Mouse (Mus musculus): ENCODE measurements at regions not wholly inside any gene's neighbourhood (a gene's known extent, or its start where the extent isn't known, plus 50 kb on each side); places are given as distances from the start of the nearest gene placed in this dataset.
A peak's percentile ranks its signal among the peaks of the same experiment; 100 is the strongest.
"Not testable (repeated sequence)": the region's sequence is repeated elsewhere in the genome, so short reads cannot be mapped to it uniquely, and the experiment has no call there.

DNA sequence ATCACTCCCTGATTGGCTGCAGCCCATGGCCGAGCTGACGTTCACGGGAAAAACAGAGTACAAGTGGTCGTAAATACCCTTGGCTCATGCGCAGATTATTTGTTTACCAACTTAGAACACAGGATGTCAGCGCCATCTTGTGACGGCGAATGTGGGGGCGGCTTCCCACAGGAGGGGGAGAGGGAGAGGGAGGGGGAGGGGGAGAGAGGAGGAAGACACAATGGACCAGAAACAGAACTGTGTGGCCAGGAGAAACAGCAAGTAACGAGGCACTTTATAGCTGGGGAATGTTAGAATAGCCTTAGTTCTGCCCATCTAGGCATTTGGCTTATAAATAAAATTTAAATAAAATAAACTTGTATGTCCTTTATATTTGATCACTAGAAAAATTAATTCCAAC, 240.7 kb upstream of the Podxl start:
- not testable (repeated sequence) for DNase-seq

DNA sequence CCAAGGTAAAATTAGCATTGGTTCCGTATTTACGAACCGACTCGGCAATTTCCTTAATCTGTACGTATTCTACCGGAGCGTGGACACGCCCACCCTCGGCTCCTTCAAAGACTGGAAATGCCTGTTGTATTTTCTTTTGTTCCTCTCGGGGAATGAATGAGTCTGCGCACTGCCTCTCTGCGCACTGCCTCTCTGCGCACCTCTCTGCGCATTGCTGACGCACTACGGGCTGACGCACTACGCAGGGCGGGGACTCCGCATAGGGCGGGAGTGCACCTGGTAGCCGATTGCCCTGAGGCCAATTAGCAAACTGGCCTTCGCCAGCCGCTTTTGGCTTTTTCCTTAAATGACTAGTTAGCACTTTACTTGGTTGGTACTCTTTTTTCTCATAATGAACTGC, 239.4 kb upstream of the Podxl start:
- not testable (repeated sequence) for DNase-seq

DNA sequence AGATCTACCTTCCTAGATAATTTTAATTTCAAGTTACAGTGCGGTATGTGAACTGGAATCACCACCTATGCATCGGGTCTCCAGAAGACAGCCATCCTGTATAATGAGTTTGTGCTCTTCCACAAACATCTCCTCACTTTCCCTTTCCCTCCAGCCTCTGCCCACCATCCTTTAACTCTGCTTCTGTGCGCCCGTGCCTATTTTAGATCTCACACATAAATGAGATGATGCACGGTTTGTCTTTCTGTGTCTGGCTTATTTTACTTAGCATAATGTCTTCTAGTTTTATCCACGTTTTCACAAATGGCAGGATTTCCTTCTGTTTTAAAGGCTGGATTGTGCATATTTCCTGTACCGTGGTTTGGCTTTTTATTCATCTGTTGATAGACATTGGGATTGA, 227.8 kb upstream of the Podxl start:
- DNase-seq: no peak

DNA sequence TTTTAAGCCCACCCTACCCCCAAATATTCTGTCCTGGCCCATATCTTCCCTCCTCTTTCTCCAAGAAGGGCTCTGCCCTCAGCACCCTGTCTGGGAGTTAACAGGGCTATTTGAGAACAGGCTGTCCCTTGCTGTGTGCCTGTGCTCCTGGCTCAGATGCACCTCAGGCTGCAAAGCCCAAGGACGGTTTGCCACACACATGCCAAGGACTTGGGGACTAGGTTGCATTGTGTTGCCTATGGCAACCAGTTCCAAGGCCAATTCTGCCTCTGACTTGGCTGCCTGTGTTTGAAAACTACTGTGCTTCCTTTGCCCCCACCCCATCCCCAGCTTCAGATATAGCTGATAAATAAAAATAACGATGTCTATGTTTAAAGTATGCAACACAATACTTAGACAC, 227.1 kb upstream of the Podxl start:
- no peak for DNase-seq

DNA sequence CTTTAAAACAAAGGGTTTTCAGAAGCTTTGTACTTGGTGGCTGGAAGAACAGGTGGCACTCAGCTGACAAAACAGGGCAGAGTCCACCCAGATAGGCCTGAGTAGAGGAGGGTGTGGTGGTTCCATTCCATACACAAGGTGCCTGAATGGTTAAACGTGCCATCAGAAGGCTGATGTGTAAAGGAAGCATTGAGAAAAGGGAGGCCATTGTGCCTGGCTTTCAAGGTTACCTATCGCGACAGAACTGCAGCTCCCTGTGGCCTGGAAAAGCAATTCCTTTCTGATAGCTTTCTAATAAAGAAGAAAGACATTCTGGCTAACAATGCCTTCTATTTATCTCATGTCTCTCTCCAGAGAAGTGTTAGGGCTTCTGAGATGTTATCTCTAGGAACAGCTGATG, 213.1 kb upstream of the Podxl start:
- no peak for DNase-seq

DNA sequence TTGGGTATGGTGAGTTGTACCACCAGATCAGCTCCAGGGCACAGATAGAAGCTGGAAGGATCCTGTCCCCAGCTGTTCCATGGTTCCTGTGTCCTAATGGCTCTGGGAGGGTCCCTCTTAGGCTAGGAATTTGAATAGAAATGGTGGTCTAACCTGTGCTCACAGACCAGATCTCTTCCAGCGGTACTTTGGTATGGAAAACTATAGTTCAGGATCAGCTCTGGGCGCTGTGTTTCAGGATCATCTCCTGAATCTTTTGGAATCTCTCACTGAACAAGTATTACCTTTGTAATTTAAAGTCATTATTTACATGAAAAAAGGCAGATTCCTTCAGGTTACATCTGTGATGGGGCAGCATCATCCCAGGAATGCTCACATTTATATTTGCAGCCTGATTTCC, 208.1 kb upstream of the Podxl start:
- no peak for DNase-seq

DNA sequence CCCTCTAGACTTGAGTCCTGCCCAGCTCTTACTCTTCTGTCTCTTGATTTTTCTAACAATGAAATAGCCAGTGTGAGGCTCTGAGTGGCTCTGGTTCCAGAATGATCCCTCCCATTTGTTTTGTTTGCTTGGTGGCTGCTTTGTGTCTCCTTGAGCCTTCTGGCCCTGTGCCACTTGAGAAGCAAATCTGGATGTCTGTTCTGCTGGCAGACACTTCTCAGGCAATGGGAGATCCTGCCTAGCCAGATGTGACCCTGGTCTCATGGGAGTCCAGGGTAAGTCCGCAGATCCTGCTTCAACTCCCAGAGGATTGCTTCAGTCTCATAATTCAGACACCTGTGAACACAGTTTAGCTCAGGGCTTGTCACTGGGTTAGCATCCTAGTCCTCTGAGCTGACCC, 181.8 kb upstream of the Podxl start:
- no peak for DNase-seq

DNA sequence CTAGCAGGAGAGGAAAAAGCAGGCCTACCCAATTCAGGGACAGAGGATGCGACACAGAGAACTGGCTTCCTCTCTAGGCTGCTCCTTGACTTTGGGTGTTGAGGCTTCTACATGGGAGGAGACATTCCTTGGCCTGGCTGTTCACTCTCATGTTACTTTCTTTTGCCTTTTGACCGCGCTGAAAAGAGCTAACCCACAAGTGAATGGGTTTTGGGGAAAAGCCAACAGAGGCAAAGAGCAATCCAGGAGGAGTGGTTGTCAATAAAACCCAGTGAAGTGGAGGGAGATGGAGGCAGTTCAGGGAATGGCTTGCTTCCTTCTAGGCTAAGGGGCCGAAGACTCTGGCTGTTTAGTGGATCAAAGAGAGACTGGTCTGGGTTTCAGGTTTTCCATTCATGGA, 167.6 kb upstream of the Podxl start:
- no peak for DNase-seq

DNA sequence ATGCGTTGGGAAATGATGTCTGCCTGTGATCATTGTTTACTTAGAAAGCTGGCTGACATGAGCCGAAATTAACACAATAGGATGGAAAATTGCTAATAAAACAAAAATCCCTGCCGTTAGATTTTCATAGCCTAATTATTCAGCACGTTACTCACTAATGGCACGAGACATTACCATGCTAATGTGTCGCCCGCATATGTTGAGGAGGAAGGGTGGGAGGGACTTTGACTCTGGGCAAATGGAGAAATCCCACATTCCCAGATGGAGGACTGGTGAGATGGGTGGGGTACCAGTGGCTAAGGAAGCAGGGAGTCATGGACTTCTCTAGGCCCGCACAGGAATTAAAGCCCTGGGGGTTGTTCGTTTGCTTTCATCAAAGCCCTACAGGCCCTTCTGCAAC, 155.8 kb upstream of the Podxl start:
- no peak for DNase-seq

DNA sequence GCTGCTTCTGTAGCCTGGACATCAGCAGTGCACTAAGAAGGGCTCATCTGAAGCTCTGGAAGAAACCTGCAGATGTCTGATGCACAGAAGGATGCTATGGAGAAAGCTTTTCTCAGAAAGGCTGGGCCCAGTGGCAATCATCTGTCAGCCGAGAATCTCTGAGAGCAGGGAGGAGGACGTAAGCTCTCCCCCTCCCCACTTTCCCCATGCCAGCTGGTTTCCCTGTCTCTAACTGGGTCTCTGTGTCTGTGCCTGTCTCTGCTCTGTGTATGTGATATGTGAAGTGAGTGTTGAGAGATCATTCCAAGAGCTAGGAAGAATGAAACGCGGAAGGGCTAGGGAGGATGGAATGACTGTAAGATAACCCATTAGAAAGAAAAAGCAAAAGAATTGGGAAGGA, 155.1 kb upstream of the Podxl start:
- no peak for DNase-seq

DNA sequence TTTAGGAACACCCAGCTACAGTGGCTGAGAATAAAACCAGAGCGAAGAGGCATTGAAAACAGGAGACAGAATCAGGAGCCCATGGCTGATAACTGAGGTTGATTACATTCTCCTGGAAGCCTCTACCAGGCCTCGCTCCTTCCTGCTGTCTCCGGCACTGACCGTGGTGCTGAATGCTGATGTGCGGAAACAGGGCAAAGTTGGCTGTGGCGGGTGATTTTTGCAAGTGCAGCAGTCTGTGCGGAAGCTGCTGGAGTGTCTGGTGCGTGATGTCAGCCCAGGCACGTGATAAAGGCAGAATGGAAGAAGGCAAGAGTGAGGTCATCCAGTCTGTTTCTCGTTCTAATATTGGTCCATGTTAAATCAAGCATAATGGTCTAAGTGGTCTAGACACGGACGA, 153.8 kb upstream of the Podxl start:
- DNase-seq: peak; percentile 87

DNA sequence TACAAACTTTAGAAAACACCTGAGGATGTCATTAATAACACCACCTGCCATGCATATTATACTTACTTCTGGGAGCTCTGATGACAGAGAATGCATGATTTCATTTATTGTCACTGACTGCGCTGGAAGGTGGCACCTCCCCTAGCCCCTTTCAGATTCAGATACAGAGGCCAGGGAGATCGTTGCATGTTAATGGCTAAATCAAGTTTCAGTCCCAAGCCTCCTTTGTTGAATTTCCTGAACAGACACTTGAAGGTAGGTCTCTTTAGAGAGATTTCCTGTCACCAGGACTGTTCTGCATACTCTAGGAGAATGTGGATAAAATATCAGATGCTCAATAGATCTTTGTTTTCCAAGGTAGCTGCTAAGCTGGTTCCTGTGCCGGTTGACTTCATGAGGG, 143.5 kb upstream of the Podxl start:
- DNase-seq: no peak

DNA sequence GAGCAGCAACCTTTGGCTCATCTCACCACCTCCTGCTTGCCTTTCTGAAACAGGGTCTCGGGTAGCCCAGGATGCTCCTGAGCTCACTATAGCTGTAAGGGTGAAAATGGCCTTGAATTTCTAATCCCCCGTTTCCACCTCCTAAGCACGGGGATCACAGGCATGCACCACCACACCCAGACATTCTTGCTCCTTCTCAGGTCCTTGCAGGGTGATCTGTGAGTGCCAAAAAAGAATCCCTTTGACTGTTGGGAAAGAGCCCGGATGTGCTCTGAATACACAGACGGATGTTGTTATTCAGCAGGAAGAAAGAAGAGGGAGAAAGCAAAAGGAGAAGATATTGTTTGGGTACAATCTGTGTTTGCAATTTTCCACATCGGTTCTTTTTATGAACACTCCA, 140.4 kb upstream of the Podxl start:
- DNase-seq: no peak

DNA sequence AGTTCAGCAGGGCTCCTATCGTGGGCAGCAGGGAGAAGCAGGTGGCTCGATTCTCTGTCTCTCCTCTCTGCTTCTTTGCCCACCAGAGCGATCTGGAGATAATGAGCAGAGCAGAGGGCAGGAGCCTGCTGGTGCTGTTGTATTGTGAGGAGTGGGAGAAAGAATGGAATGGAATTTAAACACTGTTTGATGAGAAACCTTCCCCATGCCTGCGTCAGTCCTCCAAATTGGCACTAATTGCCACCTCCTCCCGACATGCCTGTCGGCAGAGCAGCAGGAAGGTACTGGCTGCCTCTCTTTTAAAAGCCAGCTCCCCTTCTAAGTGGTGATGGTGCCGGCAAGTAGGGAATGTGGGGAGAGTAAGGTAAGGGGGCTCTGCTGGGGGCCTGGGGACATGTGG, 139.2 kb upstream of the Podxl start:
- DNase-seq: no peak

DNA sequence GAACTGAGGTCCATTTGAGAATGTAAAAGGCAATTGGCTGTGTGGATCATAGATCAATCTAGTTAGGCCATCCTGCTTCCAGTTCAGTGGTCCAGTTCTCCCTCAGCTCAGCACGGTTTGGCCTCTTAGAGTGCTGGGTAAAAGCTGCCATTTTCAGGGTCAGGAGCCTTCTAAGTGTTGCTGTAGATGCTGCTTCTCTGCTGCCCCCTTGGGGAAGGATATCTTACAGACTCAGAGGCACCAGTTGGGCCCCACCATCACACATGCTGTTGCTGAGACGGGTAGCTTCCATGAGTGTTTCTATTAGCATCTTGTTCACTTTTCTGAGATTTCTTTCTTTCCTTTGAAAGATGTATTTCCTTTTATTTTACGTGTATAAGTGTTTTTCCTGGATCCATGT, 132.1 kb upstream of the Podxl start:
- DNase-seq: no peak

DNA sequence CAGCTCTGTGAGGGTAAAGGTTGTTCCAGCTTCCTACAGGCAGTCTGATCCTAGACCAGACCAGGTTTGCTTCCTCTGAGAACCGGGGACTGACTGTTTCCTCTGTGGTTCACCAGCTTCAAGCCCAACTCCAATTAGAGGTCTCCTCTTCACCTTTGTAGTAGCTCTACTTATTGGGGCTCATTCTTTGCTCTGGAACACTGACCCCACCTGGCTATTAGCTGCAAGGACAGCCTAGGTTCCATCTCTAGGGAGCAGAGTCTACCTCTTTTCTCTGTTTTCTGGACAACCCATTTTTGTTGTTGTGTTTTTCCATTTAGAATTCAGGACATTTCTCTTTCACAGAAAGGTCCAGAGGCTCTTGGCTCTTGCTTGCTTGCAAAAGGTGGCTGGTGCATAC, 129.3 kb upstream of the Podxl start:
- DNase-seq: no peak

DNA sequence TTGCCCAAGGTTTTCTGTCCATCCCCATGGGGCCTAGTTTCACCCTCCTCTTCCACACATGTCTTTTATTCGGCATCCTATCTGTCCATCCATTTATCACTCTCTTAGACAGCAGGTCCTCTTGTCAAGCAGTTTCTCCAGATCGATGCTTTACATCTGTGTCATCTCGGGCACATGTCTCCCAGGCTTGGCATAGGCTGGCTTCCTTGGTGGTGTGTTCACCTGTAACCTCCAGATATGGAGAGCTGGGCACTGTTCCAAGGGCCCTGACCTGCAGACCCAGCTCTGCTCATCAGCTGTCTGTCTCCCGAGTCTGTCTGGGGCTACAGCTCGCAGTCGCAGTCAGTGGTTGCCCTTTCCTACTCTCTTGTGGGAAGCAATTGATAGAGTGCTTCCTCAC, 128.2 kb upstream of the Podxl start:
- DNase-seq: no peak

DNA sequence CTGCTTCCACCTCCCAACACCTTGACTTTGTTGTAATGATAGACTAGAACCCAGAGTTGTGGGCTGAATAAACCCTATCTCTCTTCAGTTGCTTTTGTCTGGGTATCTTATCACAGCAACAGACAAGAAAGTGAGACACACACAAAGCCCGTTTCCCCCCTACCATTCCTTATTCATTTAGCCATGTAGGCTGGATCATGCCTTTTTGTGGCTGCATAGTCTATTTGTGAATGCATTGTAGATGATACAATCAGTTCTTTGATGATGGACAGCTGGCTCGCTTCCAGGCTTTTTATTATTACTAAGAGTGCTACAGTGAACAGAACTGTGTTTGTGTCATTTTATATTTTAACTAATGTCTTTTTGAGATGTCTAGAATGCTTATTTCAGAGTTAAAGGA, 116.3 kb upstream of the Podxl start:
- no peak for DNase-seq

DNA sequence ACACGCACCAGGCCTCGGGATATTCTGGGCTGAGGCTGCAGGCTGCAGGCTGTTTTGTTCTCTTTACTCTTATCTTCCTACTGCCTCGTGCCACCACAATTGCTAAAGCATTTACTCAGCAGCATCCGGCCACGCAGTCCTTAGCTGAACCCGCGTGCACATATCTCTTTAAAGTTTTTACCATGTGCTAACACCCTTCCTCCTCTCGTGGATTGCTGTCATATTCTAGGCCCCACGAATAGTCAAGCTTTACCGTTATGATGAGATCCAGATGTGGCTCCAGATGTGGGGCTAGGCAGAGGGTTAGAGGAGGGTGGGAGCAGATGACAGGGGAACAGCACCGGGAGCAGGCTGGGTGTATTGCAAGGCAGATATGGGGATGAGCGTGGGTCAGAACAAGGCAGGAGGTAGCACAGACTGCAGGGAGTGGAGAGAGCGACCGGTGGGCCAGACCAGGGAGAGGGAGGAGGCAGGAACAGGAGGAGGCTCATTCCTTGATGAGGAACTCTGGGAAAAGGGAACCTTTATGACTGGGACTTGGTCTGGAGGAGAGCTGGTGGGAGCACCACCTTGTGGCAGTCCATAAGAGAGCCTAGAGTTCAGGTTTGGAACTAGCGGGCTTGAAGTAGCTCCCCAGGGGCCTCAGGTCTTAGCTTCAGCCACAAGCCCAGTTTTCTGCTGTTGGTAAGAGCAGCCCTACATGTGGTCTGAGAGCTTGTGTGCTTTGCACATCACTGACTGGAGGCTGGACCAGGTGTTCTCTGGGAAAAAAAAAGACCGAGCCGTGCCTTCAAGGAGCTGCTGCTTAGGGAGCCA, 102.1 kb upstream of the Podxl start:
- no peak for DNase-seq

DNA sequence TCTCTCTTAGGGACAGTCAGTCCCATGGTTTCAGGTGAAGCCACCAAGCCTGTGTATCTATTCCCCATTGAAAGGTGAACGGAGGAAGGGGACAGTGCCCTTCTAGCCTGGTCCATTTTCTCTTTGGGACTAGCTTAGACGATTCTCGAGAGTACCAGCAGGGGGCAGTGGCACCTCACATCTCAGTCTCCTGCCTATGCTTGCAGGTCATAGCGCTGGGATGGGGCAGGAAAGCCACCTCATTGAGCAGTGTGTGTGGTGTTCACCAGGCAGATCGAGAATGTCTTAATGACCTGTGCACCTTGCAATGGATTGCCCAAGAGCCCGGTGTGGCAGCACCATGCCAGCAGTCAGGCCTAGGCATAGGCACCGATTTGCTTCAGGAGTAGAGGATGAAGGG, 100.7 kb upstream of the Podxl start:
- DNase-seq: peak; percentile 81 to 82

DNA sequence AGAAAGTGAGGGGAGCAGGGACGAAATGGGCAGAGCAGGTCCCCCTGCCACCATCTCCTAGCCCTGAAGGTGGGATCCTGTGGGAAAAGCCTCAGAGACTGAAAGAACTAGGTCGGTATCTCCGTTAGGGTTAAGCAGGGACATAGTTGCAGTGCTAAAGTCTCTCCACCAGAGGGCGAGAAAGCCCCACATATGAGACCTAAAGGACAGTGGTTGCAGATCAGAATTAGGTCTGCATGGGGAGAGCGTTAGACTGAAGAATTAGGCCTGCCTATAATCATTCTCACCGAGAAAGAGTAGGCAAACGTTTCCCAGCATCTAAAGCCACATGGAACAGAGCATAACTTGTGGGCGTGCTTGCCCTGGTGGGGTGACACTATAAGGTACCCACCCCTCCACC, 97.0 kb upstream of the Podxl start:
- peak; percentile 75 to 77 for DNase-seq

DNA sequence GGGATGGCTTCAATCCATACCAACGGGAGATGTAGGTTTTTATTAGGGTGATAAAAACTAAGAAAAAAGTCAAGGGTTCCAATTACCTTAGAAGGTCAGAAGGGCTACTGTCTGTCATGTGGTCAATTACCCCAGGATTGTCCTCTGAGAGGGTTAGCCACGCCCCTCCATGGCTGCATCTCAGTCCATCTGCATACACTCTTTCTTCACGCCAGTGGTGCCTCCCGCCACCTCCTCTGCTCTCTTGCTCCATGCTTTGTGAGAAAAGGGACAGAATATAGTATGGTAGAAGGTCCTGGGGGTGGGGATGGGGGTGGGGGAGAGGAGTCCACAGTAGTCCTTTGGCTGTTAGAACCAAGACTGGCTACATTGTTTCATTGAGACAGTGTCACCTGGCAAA, 96.1 kb upstream of the Podxl start:
- no peak for DNase-seq

DNA sequence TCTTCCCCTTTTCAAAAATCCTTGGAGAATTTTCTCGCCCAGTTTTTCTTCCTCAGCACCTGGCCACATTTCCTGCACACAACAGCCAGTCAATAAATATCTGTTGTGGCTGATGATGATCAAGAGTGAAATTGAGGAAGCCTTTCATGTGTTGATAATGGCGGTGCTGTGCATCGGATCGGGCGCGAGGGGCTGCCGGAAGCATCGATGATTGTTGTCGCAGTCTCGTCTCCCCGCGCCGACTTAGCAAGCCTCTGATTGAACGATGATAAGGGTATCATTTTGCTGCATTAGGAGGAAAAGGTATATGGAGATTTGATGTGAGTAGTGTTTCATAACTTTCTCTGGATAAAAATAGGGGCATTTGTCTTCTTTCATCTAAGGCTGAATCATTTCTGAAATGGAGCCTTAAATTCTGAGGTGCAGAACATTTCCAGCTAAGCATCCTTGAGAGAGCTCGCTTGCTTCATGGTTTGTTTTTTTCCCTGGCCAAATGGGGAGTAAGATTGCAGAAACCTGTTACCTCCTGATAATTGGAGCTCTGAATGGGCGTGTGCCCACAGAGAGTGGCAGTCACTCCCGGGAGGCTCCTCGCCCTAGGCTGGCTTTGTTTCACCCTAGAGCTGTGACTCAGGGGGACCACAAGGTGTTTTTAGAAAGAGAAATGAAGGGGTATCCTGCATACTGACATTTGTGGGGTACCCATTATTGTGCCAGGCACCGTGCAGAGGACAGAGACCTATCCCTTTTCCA, 94.8 kb upstream of the Podxl start:
- no peak for DNase-seq

DNA sequence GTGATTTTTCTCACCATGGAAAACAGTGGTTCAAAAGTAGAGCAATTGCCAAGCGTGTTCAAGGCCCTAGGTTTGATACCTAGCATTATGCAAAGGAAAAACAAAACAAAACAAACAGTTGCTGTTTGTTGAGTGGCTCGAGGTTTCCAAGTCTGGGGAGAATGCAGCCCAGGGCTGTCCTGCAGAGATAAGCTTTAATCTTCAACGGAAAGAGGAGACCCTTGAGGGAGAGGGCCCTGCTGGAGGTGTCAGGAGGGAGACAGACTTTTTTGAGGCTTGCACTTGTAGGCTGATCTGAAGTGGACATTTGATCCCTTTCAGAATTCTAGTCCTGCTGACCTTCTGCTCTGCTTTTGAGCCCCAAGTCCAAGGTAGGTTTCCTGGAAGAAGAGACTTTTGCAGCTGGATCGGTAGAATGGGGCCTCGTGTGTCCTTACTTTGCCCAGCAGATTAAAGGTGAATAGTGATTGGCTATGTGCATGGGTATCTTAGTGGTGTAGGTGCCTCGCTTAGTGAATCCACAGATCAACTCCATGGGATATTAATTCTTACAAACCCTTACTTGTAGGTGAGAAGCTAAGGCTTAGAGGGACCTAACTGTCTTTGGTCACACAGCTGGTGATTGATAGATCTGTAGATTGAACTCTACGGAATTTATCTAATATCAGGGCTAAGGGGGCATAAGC, 87.2 kb upstream of the Podxl start:
- DNase-seq: no peak

Data from kidney, postnatal 4 days (tissue).